Mouse (Mus musculus): ENCODE results near the gene Rab9.
A peak's percentile ranks its signal among the peaks of the same experiment; 100 is the strongest.
"Not testable (repeated sequence)": the region's sequence is repeated elsewhere in the genome, so short reads cannot be mapped to it uniquely, and the experiment has no call there.

The Rab9 gene

DNA sequence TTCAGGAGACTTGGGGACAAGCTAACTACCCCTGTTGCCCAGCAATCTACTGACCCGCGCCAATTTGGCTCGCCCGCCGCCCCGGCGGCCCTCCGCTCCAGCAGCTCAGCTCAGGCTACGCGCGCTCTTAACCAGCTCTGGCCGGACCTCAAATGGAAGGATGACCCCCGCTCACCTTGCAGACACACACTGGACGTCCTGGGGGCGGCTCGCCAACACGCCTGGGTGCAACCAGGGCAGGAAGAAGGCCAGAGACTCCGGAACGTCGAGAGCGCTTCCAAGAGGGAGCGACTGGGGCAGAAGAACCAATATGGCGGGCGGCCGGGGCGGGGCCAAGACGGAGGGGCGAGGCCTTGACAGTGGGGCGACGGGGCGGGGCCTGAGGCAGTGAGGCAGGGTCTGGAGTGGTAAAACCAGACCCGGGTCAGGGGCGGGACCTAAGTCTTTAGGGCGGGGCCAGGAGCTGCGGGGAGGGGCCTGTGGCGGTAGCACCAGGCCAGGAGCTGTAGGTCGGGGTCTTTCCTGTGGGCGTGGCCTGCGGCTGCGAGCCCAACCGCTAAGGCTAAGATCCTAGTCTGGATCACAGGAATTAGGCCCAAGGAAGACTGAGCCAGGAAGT, at the start of gene Rab9:
Gene Rab9 (minus strand): TSS at position 503 of the 619 bp plus-strand sequence.
- peak; percentile 90 for DNase-seq (ENCODE audit: low spot score)

DNA sequence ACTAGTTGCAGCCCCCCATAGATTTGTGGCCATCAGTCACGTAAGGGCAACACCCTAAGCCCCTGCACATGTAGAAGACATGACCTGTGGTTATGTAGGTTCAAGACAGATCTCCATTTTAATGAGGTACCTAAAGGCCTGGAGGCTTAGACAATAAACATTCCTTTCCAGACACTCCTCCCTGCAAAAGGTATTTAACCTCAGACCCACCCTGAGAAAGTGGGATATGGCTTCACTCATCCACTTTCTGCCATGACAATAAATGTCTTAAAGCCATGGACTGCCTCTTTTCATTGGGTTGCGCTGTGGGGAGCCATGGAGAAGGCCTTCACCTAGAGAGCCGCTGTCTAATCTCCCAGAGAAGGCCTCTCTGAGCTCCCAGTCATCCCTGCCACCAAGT, 48.5 kb upstream of the Rab9 start:
- no peak for DNase-seq (ENCODE audit: low spot score)

DNA sequence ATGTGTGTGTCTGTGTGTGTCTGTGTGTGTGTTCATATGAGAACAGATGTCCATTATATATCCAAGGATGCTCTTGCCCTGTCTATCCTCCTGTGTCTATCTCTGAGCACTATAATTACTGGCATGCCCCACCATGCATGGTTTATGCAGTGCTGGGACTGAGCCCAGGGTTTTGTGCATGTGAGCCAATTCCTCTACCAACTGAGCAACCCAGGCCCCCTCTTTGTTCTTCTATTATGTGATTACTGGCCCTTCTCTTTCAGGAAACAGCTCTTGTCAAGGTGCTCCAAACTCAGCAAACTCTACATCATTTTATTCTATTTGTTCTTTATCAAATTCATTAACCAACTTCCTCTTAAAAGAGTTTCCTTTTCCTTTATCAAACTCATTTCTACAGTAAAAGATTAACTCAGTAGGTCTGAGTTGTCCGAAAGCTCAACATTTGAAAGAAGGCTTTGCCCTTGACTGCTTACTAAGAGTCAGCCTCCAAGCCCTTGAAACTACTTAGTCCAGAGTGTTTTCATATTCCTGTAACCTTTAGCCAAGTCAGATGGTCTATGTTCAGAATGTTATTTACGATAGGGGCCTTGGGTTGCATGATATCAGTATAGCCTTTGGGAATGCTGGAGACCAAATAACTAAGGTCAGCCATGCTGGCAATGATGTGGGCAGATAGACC, 46.1 kb upstream of the Rab9 start:
- no peak for DNase-seq (ENCODE audit: low spot score)

DNA sequence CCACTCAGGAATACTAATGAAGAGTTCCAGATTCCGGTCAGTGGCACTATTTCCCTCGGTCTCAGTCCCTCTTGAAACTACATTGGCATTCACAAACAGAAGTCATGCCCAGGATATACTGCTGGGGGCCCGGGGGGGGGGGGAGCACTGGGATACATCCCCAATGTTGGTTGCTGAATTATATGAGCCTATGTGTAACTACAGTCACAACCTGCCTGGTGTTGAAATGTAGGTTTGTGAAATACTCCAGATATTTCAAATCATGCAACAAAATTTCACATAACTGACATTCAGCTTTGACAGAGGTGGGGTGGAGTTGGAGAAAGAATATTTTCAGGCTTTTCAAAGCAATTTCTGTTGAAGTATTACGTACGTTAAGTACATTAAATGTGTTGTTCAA, 41.1 kb upstream of the Rab9 start:
- no peak for DNase-seq (ENCODE audit: low spot score)

DNA sequence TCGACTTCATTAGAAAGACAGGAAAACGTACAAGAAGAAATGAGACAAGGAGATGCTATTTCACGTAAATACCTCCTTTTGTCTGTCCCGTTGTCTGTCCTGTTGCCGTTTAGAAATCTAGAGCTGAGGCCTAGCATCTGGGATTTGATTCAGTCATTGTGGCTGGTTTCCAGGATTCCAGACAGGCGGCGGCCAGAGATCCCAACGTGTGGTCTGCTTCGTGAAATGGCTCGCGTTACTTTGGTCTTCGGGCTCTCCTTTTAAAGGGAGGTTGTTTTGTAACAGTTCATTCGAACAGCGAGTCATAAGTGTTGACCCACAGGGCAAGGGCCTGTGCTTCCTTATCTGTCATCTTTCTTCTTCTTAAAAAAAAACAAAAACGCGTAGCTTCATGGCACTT, 38.7 kb upstream of the Rab9 start, which contains the start of gene Tceanc:
Gene Tceanc (minus strand): TSS at position 223 of the 400 bp plus-strand sequence.
- no peak for DNase-seq (ENCODE audit: low spot score)

DNA sequence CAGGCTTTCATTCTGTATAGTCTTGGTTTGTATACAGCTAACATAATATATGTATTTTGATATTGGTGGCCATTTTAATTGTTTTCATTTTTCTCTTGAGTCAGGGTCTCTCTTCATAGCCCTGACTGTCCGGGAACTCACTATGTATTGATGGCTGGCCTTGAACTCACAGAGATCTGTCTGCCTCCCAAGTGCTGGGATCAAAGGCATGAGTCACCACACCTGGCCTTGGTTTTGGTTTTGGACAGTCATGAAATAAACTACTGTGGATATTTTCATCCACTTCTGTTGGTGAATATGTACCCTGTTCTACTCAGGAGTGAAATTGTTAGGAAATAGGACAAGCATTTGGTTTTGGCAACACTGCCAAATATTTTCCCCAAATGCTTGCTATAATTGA, 37.0 kb upstream of the Rab9 start:
- no peak for DNase-seq (ENCODE audit: low spot score)

DNA sequence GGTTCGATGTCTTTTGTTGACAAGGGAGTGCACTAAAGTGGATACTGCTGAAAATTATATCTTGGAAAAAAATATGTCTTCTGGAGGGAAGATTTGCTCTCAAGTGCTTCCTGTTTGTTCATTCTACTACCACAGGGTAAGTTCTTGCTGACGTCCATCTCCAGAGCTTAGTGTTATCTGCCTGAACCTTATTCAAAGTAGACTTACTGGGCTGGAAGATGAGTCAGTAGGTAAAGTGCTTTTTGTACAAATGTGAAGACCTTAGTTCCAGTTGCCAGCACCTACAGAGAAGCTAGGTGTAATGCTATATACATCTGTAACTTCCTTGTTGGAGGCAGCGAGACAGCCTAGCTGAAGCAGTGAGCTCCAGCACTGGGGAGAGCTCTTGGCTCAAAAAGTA, 36.3 kb upstream of the Rab9 start:
- DNase-seq (ENCODE audit: low spot score): no peak

DNA sequence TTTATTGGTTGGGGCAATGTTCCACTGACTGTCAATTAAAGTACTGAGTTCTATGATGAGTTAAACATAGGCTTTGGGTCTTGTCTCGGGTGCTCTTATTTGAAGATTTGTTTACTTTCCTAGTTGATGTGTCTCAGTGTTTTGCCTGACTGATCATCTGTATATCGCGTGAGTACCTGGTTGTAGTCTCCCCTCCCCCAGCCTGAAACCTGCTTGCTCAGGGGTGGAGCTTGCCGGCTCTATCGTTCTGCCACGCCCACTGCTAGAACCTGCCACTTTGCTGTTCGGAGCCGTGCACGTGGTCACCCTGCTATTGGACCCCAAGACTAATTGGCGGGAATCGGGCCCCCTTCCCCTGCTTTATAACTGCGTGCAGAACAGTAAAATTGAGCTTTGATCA, 34.4 kb upstream of the Rab9 start:
- DNase-seq (ENCODE audit: low spot score): not testable (repeated sequence)

DNA sequence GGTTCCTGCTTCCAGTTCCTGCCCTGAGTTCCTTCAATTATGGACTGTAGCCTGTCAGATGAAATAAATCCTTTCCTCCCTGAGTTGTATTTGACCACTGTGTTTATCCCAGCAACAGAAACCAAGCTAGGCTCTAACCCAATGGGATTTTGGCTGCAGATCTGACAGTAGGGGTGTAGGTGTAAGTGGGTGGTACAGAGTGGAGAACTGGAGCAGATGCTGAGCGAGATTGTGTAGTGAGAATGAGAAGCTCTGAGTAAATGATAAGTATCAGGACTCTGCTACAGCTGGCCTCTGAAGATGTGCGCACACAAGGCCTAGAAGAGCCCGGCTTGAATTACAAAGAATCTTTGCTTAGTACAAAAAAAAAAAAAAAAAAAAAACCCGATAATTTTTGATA, 32.4 kb upstream of the Rab9 start:
- DNase-seq (ENCODE audit: low spot score): no peak

DNA sequence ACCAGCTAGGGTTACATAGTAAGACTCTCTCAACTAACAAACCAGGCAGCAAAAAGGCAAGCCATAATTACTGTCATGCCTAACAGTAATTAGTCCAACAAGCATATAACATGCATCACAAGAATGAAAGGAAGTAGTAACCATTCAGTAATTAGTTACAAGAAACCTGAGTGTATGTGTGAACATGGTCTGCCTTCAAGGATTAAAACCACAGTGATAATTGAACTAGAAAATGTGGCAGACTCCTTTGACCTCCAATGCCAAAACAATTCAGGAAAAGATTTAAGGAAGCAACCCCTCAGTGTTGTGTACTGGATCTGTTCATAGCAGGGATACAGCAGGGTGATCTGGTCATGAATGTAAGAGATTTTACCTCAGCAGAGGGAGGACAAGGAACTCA, 31.4 kb upstream of the Rab9 start:
- no peak for DNase-seq (ENCODE audit: low spot score)

DNA sequence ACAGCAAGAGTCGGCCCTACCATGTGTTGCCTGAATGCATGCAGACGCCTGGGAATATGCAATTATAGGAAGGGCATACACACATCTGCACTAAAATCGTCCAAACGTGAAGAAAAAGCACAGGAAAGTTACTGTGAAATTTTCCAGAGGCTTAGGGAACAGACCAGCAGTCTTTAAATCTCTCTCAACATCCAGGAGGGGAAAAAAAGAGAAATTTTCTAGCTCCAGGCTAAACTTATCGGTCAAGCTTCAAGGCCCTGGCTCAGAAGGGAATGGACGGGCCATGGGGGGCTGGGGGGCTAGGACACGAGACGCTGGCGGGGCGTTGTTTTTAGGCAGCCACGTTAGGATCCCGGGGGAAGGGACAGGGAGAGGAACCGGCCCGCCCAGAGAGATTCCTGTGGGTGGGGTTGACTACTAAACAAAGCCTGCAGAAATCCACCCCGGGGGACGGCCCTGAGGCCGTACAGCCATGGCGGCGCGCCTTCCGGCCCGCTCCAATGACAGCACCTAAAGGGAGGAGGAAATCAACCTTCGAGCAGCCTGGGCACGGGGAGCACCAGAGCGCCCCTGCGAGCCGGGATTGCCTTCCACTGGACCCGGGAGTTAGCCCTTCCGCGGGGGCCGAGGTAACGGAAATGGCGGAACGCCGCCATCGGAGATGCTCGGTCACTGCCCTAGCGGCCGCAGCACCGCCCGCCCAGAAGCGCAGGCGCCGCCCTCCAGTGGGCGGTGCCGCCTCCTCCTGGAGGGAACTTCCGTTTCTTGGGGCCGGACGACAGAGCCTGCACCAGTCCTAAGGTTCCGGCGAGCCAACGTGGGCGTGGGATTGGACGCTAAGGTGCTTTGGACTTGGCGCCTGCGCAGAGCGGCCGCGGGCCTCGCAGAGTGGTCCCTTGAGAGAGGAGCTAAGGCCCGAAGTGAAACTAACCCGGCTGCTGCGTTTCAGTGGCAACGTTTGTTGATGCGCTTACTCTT, 30.4 kb upstream of the Rab9 start:
- DNase-seq (ENCODE audit: low spot score): peak; percentile 89

DNA sequence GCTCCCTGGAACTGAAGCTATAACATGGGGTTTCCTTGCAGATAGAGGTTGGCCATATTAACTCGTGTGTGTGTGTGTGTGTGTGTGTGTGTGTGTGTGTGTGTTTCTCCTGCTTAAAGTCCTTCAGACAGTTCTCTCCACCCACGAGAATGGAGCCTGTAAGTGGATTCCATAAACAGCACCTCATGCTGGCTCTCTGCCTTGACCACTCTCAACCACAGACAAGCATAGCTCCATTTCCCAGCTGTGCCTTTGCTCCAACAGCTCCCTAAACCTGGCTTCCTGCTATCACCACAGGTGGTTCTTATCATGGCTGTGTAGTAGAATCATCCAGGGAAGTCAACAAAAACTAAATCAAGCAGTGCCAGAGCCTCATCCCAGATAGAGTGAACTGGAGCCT, 24.8 kb upstream of the Rab9 start:
- no peak for DNase-seq (ENCODE audit: low spot score)

DNA sequence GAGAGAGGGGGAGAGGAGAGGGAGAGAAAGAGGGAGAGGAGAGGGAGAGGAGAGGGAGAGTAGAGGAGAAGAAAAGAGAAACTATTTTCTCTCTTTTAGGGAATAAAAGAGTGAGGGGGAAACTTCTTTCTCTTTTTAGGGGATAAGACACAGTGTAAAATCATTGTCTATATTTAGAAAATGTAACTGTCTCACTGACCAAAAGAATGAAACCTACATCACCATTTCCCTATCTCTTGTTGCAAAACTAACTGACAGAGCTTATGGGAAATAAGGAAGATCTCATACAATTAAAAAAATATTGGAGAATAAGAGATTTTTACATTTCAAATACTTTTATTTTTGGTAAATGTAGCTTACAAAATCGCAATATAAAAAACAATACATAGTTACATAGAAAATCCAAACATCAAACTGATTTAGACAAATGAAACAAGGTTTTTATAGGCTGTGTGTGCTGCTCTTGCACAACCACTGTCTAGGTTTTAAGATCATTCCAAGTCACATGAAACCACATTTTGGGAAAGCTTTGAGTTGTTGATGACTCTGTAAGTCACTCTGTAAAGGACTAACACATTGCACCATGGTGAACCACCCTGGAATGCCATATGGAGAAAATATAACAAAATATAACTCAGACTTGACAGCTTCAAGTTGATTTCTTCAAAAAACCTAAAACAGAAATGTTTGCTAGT, 20.0 kb upstream of the Rab9 start:
- DNase-seq (ENCODE audit: low spot score): no peak

DNA sequence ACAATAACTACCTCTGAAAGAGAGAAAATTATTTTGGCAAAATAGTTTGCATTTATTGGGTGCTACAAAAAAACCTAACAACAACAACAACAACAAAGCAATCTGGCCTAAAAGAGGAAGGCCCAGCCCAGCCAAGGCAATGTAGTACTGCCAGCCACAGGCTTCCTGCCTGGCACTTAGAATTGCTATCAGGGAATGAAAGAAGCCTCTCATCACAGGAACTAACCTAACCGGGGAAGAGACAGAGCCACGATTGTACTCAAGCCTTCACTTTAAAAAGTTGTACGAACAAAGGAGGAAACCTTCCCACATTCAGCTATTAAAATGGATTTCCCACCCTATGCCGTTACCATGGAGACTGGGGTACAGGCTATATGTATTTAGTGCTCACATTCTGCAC, 18.1 kb upstream of the Rab9 start:
- no peak for DNase-seq (ENCODE audit: low spot score)

DNA sequence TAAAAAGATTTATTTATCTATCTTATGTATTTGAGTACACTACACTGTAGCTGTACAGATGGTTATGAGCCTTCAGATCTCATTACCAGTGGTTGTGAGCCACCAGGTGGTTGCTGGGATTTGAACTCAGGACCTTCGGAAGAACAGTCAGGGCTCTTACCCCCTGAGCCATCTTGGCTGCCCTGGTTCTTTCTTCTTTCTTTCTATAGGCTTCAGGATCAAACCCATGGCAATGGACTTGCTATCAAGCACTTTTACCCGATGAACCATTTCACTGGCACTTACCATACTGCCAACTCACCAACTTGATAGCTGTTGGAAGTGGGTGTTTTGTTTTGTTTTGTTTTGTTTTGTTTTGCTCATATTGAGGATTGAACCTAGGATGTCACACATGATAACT, 15.4 kb upstream of the Rab9 start:
- DNase-seq (ENCODE audit: low spot score): no peak

DNA sequence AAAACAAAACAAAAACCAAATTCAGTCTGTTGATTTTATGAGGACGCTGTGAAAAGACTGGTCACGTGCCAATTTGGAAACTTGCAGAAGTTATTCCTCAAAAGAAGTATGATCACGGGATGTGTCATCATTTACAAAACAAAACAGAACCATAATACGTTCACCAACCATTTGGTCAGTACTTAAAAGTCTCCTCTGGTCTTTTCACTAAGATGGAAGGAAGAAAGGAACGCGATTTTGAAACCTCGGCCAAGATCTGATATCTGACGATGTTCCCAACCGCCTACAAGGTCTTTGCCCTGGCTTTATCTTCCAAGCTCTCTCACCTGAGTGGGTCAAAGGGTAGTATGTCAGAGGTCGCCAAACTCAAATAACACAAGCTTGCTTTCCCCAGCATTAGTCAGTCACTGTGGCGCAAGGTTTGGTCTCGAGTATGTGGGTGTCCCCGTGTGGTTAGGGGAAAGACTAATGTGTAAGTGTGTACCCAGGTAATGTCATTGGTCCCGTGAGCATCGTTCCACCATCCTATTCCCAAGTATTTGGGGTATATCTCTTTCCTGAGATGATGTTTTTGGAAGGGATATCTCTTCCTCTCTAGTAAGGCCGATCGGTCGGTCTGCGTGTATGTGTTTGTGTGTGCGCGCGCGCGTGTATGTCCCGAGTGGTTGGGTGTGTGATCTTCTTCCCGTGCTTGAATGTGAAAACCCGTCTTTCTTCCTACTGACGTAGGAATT, 869 bp downstream of the Rab9 start:
- DNase-seq (ENCODE audit: low spot score): peak; percentile 4

DNA sequence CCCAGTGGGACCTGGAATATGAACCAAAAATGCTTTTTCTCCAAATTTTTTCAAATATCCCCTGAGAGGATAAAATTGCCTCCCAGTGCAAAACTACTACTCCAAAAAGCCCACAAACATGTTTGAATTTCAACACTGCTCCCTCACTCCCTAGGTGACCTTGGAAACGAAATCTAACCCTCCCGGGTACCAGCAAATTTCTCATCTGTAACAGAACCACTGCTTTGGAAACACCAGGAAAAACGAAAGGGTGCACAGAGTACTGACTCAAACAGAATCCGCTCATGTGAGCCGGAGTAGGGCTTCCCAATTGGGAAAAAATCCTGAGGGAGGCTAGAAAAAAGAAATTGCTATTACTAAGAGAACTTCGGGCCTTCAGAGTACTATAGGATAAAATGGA, 2.3 kb downstream of the Rab9 start:
- no peak for DNase-seq (ENCODE audit: low spot score)

DNA sequence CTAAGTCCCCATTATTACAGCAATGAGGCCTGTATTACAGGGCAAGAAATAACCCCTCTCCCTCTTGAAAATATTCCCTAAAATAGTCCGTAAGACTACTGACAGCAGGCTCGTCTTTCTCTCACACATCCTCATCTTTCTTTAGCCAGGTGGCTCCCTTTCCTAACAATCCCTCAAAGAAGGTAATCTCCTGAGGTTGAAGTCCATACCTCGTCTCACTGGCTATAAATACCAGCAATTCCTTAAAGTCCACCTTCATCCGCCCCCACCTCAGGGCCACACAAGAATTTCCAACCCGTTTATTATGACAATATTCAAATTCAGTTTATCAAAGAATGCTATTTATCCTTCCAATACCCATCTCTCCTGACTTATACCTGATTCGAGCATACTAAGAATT, 7.1 kb downstream of the Rab9 start:
- no peak for DNase-seq (ENCODE audit: low spot score)

DNA sequence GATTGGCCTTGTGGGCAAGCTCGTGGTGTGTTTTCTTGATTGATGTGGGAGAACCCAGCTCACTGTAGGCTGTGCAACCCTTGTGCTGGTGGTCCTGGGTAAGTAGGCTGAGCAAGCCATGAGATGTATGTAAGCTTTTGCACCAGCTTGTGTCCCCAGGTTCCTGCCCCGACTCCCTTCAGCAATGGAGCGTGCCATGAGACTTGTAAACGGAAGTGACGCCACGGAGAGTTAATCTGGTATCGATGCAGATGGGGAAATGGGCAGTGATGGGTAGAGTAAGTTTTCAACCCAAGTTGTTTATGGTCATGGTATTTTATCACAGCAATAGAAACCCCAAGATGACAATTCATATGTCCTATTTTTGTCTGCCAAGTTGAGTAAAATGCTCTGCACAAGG, 11.3 kb downstream of the Rab9 start:
- no peak for DNase-seq (ENCODE audit: low spot score)

DNA sequence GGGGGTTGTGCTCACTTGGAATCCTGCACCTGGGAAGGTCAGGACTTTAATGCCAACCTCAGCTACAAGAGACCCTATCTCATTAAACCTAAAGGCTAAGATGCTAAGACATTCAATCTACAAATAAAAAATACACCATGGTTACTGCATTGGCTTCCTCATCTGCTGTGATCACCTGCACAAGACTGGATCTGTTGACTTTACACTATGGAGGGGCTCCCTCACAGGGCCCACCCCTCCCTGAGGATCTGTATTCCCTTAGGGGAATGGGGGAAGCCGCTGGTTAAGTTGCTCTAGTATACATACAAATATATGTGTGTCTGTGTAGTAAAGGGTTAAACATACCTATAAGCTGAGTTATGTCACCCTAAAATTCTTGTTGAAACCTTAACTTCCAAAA, 24.1 kb downstream of the Rab9 start:
- DNase-seq (ENCODE audit: low spot score): no peak

DNA sequence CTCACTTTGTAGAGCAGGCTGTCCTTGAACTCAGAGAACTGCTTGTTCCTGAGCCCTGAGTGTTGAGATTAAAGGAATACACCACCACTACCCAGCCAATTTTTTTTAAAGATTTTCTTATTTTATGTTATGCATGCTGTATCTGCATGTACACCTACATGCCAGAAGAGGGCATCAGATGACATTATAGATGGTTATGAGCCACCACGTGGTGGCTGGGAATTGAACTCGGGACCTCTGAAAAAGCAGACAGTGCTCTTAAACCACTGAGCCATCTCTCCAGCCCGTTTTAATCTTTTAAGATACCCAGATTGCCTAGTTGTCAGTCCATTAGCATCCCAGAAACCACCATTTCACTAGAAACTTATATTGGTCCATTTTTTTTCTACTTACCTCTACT, 25.3 kb downstream of the Rab9 start:
- no peak for DNase-seq (ENCODE audit: low spot score)

DNA sequence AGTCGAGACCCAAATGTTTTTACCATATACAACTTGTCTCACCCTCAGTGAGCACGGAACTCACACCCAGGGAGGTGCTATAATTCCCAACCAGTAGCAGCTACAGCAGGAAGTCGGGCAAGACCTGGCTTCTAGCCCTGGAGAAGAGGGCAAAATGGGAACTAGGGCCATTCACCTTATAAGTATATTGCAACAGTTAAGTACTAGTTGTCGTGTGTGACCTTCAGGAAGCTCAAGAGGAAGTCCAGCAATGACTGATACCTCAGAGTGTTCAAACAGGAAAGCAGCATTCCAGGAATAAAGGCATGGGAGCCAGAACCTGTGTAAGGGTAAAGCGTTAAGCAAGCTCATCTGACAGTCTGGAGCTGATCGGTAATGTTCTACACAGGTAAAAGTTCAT, 26.1 kb downstream of the Rab9 start:
- no peak for DNase-seq (ENCODE audit: low spot score)

Measured in ovary, postnatal 36 days (tissue).